Mouse (Mus musculus): ENCODE data around the gene Scfd1.
A peak's percentile ranks its signal among the peaks of the same experiment; 100 is the strongest.

The Scfd1 gene

GRCm38 (mm10) chr12:51377003-51377887 is at the start of gene Scfd1:
Gene Scfd1 (plus strand): TSS chr12:51377510.
- peak; percentile 97 for DNase-seq

GRCm38 (mm10) chr12:51337014-51337413 is 40.3 kb upstream of the Scfd1 start:
- no peak for DNase-seq

- peak; percentile 67 for DNase-seq
Observed at GRCm38 (mm10) chr12:51346121-51346520, 31.2 kb upstream of the Scfd1 start.

- peak; percentile 97 for DNase-seq
Observed at GRCm38 (mm10) chr12:51347988-51348697, 29.2 kb upstream of the Scfd1 start, which contains the start of gene G2e3. Gene G2e3 (plus strand): TSS chr12:51348061.

- DNase-seq = no peak
Observed at GRCm38 (mm10) chr12:51348698-51348998, 28.7 kb upstream of the Scfd1 start.

GRCm38 (mm10) chr12:51355296-51355695 is 22.0 kb upstream of the Scfd1 start:
- no peak for DNase-seq

GRCm38 (mm10) chr12:51361294-51361693 is 16.0 kb upstream of the Scfd1 start:
- DNase-seq = no peak

GRCm38 (mm10) chr12:51362898-51363297 is 14.4 kb upstream of the Scfd1 start:
- DNase-seq = no peak

GRCm38 (mm10) chr12:51368504-51368903 is 8.8 kb upstream of the Scfd1 start:
- no peak for DNase-seq

- no peak for DNase-seq
Observed at GRCm38 (mm10) chr12:51377888-51378190, 529 bp downstream of the Scfd1 start.

GRCm38 (mm10) chr12:51399871-51400270 is 22.6 kb downstream of the Scfd1 start:
- no peak for DNase-seq

- DNase-seq = peak; percentile 63
Observed at GRCm38 (mm10) chr12:51402060-51402698, 24.9 kb downstream of the Scfd1 start.

- DNase-seq = peak; percentile 29
Observed at GRCm38 (mm10) chr12:51403987-51404586, 26.8 kb downstream of the Scfd1 start.

- DNase-seq = no peak
Observed at GRCm38 (mm10) chr12:51411362-51411761, 34.1 kb downstream of the Scfd1 start.

- no peak for DNase-seq
Observed at GRCm38 (mm10) chr12:51437541-51437940, 60.2 kb downstream of the Scfd1 start.

- DNase-seq = no peak
Observed at GRCm38 (mm10) chr12:51438311-51438710, 61.0 kb downstream of the Scfd1 start.

GRCm38 (mm10) chr12:51449303-51449702 is 72.0 kb downstream of the Scfd1 start:
- no peak for DNase-seq

GRCm38 (mm10) chr12:51470881-51471280 is 93.6 kb downstream of the Scfd1 start:
- DNase-seq = no peak

- DNase-seq = no peak
Observed at GRCm38 (mm10) chr12:51481246-51481645, 103.9 kb downstream of the Scfd1 start.

GRCm38 (mm10) chr12:51492040-51492439 is 114.7 kb downstream of the Scfd1 start:
- DNase-seq = peak; percentile 65

- no peak for DNase-seq
Observed at GRCm38 (mm10) chr12:51493476-51493875, 116.2 kb downstream of the Scfd1 start.

GRCm38 (mm10) chr12:51494641-51495040 is 117.3 kb downstream of the Scfd1 start:
- no peak for DNase-seq
